Mouse (Mus musculus): ENCODE measurements around the gene Icam1.

- TF ChIP-seq CTCF (IDR thresholded peaks at IDR 0.05; ENCODE audit: borderline replicate concordance, insufficient read depth, low read length), result no peak
- no peak for TF ChIP-seq POLR2A (IDR thresholded peaks at IDR 0.05; ENCODE audit: low read depth, low read length)
Observed at GRCm38 (mm10) chr9:20979181-20979580, 36.6 kb upstream of the Icam1 start.
